Mouse (Mus musculus) erythroblast, embryonic 14.5 days (primary cell): ENCODE data around the gene Cblb.

ENCODE experiments used
- GATA1 ChIP-seq: IDR thresholded peaks from 2 replicates; pipeline ENCODE4 v1.6.1; 2012; ENCODE audit warnings: low read length, inconsistent platforms, mixed read lengths
- TAL1 ChIP-seq: IDR thresholded peaks from 3 replicates; pipeline ENCODE4 v1.6.1; 2012; ENCODE audit warnings: low read length, inconsistent platforms, mixed read lengths

DNA sequence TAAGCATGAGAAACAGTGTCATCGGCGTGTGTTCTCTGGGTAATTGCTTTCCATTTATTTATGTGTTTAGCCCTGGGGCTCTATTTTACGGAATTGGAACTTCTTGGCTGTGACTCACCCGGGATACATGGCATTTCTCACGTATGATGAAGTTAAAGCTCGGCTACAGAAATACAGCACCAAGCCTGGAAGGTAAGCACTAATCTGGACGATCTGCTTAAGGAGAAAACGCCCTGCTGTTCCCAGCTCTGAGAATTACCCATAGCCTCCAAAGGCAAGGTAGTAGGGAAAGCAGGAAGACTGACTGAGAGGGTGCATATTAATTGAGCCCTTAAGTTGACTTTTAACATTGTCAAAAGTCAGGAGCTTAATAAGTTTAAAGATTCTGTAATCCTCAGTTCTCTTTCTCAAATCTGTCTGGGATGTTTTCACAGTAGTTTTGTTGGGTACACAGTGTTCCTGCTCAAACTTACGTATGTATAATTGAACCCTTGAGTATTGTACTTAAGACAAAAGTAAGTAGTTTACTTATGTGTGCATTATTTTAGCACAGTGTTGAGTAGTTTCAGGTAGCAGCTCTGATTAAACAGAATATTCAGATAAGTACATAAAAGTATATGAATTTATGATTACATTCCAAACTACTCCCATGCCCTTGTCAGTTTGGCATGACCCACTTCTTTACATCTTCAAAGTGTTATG lies 104.8 kb downstream of the Cblb start:
- TF ChIP-seq TAL1 (no peak), GATA1 (no peak)
